In the genomic region with DNA sequence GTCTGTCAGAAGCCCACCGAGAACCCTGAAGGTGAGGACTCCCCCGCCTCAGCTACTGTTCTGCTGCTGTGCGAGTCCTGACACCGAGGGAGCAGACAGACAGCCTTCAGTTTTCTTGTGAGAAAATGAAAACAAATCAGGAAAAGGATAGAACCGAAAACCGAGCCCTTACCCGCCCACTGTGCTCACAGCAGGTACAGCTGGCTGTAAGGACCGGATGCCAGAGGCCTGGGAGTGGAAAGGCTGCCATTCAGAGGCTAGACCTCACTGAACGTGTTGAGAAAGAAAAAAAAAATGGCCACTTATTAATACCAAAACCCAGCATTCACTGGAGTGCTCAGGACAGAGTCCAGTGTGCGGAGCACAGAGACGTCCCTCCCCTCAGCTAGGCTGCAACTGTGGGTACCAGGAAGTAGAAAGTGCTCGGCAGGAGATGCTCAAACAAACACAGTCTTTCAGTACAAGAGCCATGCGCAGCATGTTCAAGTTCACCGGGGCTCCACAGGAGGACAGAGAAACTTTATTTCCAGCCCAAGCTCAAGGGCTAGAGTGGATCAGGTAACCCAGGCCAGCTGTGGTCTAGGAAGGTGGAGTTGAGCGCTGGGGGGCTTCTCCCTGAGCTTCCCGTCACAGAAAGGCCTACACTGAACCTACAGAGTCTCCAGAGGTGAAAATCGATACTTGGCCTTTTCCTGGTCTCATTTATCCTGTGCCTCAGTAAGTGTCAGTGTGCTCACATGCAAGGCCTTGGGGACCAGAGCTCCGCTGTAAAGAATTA, we compare ENCODE assay signal across 13 mouse cellular contexts.
A peak's percentile ranks its signal among the peaks of the same experiment; 100 is the strongest.
DNase-seq lines count a peak whose midpoint lies in the region; ATAC-seq and TF ChIP-seq lines count a peak whose summit lies in the region.
"Had no signal": no experiment of that assay in that cellular context is flagged by ENCODE, and none has a peak within 500 bp of the region (broad histone marks: within the 10 kb centered on the region; RNA-seq: fewer than 3 reads in every experiment).

No protein-coding gene starts in this region.

- peaks cover 39% of the 10 kb centered on the region for H3K4me1 ChIP-seq in lung, embryonic 16.5 days (replicated peaks; ENCODE audit: control insufficient read depth, insufficient read depth, low read length)
- peaks cover 3% of the 10 kb centered on the region for H3K4me1 ChIP-seq in lung, adult 2 months (ENCODE audit: control insufficient read depth, insufficient read depth, low read length)
- peaks cover 15% of the 10 kb centered on the region for H3K4me1 ChIP-seq in hindbrain, embryonic 16.5 days (ENCODE audit: control insufficient read depth, insufficient read depth, low read depth, low read length)
- 0 out of 2 replicates have a peak, but pooled peaks cover 3% of the 10 kb centered on the region for H3K4me1 ChIP-seq in stomach, postnatal 0 days (replicated peaks; ENCODE audit: control insufficient read depth, insufficient read depth)

- TF ChIP-seq POLR2A in lung, adult 2 months (IDR thresholded peaks at IDR 0.05; ENCODE audit: borderline replicate concordance, extremely low read depth, low read depth, low read length): no peak

- peak overlapping the region; percentile 27 for H3K27ac ChIP-seq in lung, embryonic 16.5 days (ENCODE audit: low read length)
- H3K27ac ChIP-seq in hindbrain, embryonic 16.5 days (ENCODE audit: low read depth, low read length): peak overlapping the region; percentile 17; the same call in 1 of the 2 replicates
- H3K27ac ChIP-seq in stomach, postnatal 0 days (replicated peaks): peak overlapping the region; percentile 53; the same call in 1 of the 2 replicates
- H3K27ac ChIP-seq: heart, adult 2 months had no signal

- no peak overlapping the region for H3K4me2 ChIP-seq in lung, embryonic 16.5 days (ENCODE audit: low read depth, low read length)
- H3K4me2 ChIP-seq in hindbrain, embryonic 16.5 days (ENCODE audit: low read length): no peak overlapping the region
- H3K4me2 ChIP-seq in stomach, postnatal 0 days (replicated peaks; ENCODE audit: low read depth): no peak overlapping the region

- TF ChIP-seq CTCF in lung, adult 2 months (IDR thresholded peaks at IDR 0.05; ENCODE audit: insufficient read depth, low read length): no peak
- TF ChIP-seq CTCF in stomach, postnatal 0 days (IDR thresholded peaks at IDR 0.05; ENCODE audit: low read depth): no peak

- ATAC-seq in lung, embryonic 16.5 days (ENCODE audit: low read depth): no peak
- no peak for ATAC-seq in hindbrain, embryonic 16.5 days
- no peak for ATAC-seq in stomach, postnatal 0 days (ENCODE audit: low FRiP score, low TSS enrichment)

- no peak overlapping the region for H3K9ac ChIP-seq in lung, embryonic 16.5 days (ENCODE audit: low read length)
- H3K9ac ChIP-seq in hindbrain, embryonic 16.5 days (ENCODE audit: low read depth, low read length): no peak overlapping the region
- no peak overlapping the region for H3K9ac ChIP-seq in stomach, postnatal 0 days (ENCODE audit: low read length)

- TF ChIP-seq EP300 in stomach, postnatal 0 days (optimal IDR thresholded peaks at IDR 0.05): no peak

- peaks cover 11% of the 10 kb centered on the region for H3K36me3 ChIP-seq in lung, embryonic 16.5 days (ENCODE audit: control insufficient read depth, insufficient read depth, low read length)
- peaks cover 19% of the 10 kb centered on the region for H3K36me3 ChIP-seq in hindbrain, embryonic 16.5 days (ENCODE audit: control insufficient read depth, insufficient read depth, low read length)
- no peaks in the 10 kb centered on the region for H3K36me3 ChIP-seq in stomach, postnatal 0 days (ENCODE audit: control insufficient read depth, insufficient read depth, low read length)

- no peaks in the 10 kb centered on the region for H3K27me3 ChIP-seq in lung, embryonic 16.5 days (ENCODE audit: control insufficient read depth, insufficient read depth, low read depth, low read length)
- H3K27me3 ChIP-seq in hindbrain, embryonic 16.5 days (replicated peaks; ENCODE audit: control insufficient read depth, insufficient read depth, low read length): no peaks in the 10 kb centered on the region
- H3K27me3 ChIP-seq in stomach, postnatal 0 days (ENCODE audit: control insufficient read depth, insufficient read depth, low read length): no peaks in the 10 kb centered on the region

- no peaks in the 10 kb centered on the region for H3K9me3 ChIP-seq in lung, embryonic 16.5 days (ENCODE audit: control insufficient read depth, low read length)
- H3K9me3 ChIP-seq in hindbrain, embryonic 16.5 days (ENCODE audit: control insufficient read depth, low read length): no peaks in the 10 kb centered on the region
- H3K9me3 ChIP-seq in stomach, postnatal 0 days (ENCODE audit: control insufficient read depth, low read length): no peaks in the 10 kb centered on the region

- 69% methylated on average over 18 of the region's 18 CpGs for WGBS in lung, embryonic 16.5 days
- 74% methylated on average over 18 of the region's 18 CpGs for WGBS in lung, adult 2 months
- WGBS in hindbrain, embryonic 16.5 days: 73% methylated on average over 18 of the region's 18 CpGs
- 72% methylated on average over 18 of the region's 18 CpGs for WGBS in stomach, postnatal 0 days

- peak; percentile 53 for DNase-seq in cerebellum, adult 11-12 months
- no peak for DNase-seq in cerebellum, adult 11 months
- DNase-seq in lung, adult 2 months: no peak
- no peak for DNase-seq in stomach, postnatal 0 days (ENCODE audit: low spot score)
- no peak for DNase-seq in layer of hippocampus, postnatal 25 days (ENCODE audit: extremely low spot score in 1 of 2, low spot score in 1 of 2)
- no peak for DNase-seq in spleen, adult 12 weeks (ENCODE audit: low spot score)
- DNase-seq: adrenal gland, postnatal 14 days; heart, adult 2 months; kidney, adult 11 months; lung, postnatal 36 days had no signal

- no peak overlapping the region for H3K4me3 ChIP-seq in lung, embryonic 16.5 days (ENCODE audit: low read length)
- H3K4me3 ChIP-seq in lung, adult 2 months (replicated peaks; ENCODE audit: extremely low read depth, low read depth, low read length): no peak overlapping the region
- no peak overlapping the region for H3K4me3 ChIP-seq in hindbrain, embryonic 16.5 days (ENCODE audit: low read length)
- no peak overlapping the region for H3K4me3 ChIP-seq in stomach, postnatal 0 days (ENCODE audit: low read depth, low read length)
- H3K4me3 ChIP-seq: heart, adult 2 months; myocyte had no signal
